In the genomic region with DNA sequence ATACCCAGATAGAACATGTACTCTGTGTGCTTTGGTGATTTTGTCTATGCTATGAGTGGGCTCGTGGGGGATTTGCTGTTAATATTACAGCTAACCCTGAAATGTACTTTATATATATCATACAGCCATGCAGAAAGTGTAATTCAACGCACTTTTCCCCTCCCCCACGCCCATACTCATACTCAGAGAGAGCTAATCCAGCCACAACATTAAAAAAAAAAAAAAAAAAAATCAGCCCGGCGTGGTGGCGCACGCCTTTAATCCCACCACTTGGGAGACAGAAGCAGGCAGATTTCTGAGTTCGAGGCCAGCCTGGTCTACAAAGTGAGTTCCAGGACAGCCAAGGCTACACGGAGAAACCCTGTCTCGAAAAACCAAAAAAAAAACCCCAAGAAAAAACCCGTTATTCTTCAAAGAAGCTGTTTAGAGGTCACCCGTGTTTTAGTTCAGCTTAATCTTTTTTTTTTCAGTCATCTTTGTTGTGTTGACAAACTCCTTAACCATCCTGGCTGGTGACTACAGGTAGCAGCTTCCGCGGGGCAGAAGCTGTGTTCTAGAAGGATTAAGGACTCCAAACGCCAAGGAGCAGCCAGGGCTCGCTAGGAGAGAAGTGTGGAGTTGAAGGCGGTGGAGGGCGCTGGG, we compare ENCODE assay signal across 8 mouse cellular contexts. TPM values are rescaled to one million over a fixed set of nuclear protein-coding genes. Genes with fewer than 3 reads are reported as not detected.
DNase-seq lines count a peak whose midpoint lies in the region; ATAC-seq and TF ChIP-seq lines count a peak whose summit lies in the region.

No protein-coding gene starts in this region.

- no peaks in the 10 kb centered on the region for H3K9me3 ChIP-seq in kidney, embryonic 14.5 days (ENCODE audit: control insufficient read depth, low read length)
- no peaks in the 10 kb centered on the region for H3K9me3 ChIP-seq in hindbrain, embryonic 13.5 days
- H3K9me3 ChIP-seq in midbrain, embryonic 12.5 days, result no peaks in the 10 kb centered on the region

- H3K4me1 ChIP-seq in kidney, embryonic 14.5 days (ENCODE audit: control insufficient read depth, insufficient read depth, low read length), result peaks cover 3% of the 10 kb centered on the region; the same call in 1 of the 2 replicates
- H3K4me1 ChIP-seq in bone marrow macrophage, adult 2 months (ENCODE audit: control insufficient read depth, insufficient read depth, low read length), result peaks cover 23% of the 10 kb centered on the region
- H3K4me1 ChIP-seq in hindbrain, embryonic 13.5 days (replicated peaks), result peaks cover 16% of the 10 kb centered on the region
- peaks cover 10% of the 10 kb centered on the region; the same call in 1 of the 2 replicates for H3K4me1 ChIP-seq in midbrain, embryonic 12.5 days

- peak overlapping the region; percentile 56 for H3K4me3 ChIP-seq in kidney, embryonic 14.5 days (ENCODE audit: low read length)
- peak overlapping the region; percentile 71 for H3K4me3 ChIP-seq in bone marrow macrophage, adult 2 months (ENCODE audit: insufficient read depth, low read length)
- peak overlapping the region; percentile 68 for H3K4me3 ChIP-seq in hindbrain, embryonic 13.5 days
- H3K4me3 ChIP-seq in midbrain, embryonic 12.5 days, result peak overlapping the region; percentile 56

- WGBS in kidney, embryonic 14.5 days, result 39% methylated on average over 18 of the region's 18 CpGs
- WGBS in hindbrain, embryonic 13.5 days, result 44% methylated on average over 18 of the region's 18 CpGs
- WGBS in midbrain, embryonic 12.5 days, result 37% methylated on average over 18 of the region's 18 CpGs

- ATAC-seq in kidney, embryonic 14.5 days (ENCODE audit: low FRiP score, low TSS enrichment), result no peak
- ATAC-seq in hindbrain, embryonic 13.5 days (ENCODE audit: low FRiP score), result no peak
- no peak for ATAC-seq in midbrain, embryonic 12.5 days (ENCODE audit: low FRiP score, low read depth)

- no peak for TF ChIP-seq POLR2A in bone marrow macrophage, adult 2 months (IDR thresholded peaks at IDR 0.05; ENCODE audit: borderline replicate concordance, low read depth, low read length)

- peaks cover 22% of the 10 kb centered on the region for H3K27me3 ChIP-seq in kidney, embryonic 14.5 days (ENCODE audit: control insufficient read depth, insufficient read depth, low read length)
- peaks cover 39% of the 10 kb centered on the region for H3K27me3 ChIP-seq in hindbrain, embryonic 13.5 days
- peaks cover 58% of the 10 kb centered on the region for H3K27me3 ChIP-seq in midbrain, embryonic 12.5 days

- peak overlapping the region; percentile 51 for H3K9ac ChIP-seq in kidney, embryonic 14.5 days (ENCODE audit: low read depth, low read length)
- H3K9ac ChIP-seq in hindbrain, embryonic 13.5 days, result peak overlapping the region; percentile 71
- peak overlapping the region; percentile 63 for H3K9ac ChIP-seq in midbrain, embryonic 12.5 days (replicated peaks)

- DNase-seq in kidney, adult 8-10 months, result no peak
- no peak for DNase-seq in adrenal gland, postnatal 14 days
- DNase-seq in thymus, postnatal 36 days, result no peak
- no peak for DNase-seq in kidney, adult 9 months

- no peak for TF ChIP-seq CTCF in bone marrow macrophage, adult 2 months (IDR thresholded peaks at IDR 0.05; ENCODE audit: low read depth, low read length)

- no peak overlapping the region for H3K27ac ChIP-seq in kidney, embryonic 14.5 days (ENCODE audit: low read depth, low read length)
- no peak overlapping the region for H3K27ac ChIP-seq in bone marrow macrophage, adult 2 months (ENCODE audit: insufficient read depth, low read depth, low read length)
- no peak overlapping the region for H3K27ac ChIP-seq in hindbrain, embryonic 13.5 days
- H3K27ac ChIP-seq in midbrain, embryonic 12.5 days (replicated peaks), result no peak overlapping the region

- peak overlapping the region; percentile 99 for H3K4me2 ChIP-seq in kidney, embryonic 14.5 days (replicated peaks; ENCODE audit: low read depth, low read length)
- H3K4me2 ChIP-seq in hindbrain, embryonic 13.5 days, result peak overlapping the region; percentile 99
- peak overlapping the region; percentile 99 for H3K4me2 ChIP-seq in midbrain, embryonic 12.5 days (replicated peaks)

- H3K36me3 ChIP-seq in kidney, embryonic 14.5 days (ENCODE audit: control insufficient read depth, insufficient read depth, low read length), result no peaks in the 10 kb centered on the region
- no peaks in the 10 kb centered on the region for H3K36me3 ChIP-seq in hindbrain, embryonic 13.5 days
- no peaks in the 10 kb centered on the region for H3K36me3 ChIP-seq in midbrain, embryonic 12.5 days

RNA-seq across cellular contexts. Expression of gene Adora2b, which starts 0.9 kb away (rescaled TPM):
- 0.97 and 2.0 TPM in 2 replicates for polyA plus RNA-seq in kidney, embryonic 14.5 days (2014; fragmentation: Nextera tagmentation; extraction: Ambion mirVana)
- polyA plus RNA-seq in bone marrow macrophage, adult 2 months (2012; ENCODE audit: insufficient read depth, insufficient read length, missing spikeins), result 1.4 and 2.3 TPM in 2 replicates
- 3.8 and 5.4 TPM in 2 replicates for polyA plus RNA-seq in hindbrain, embryonic 13.5 days (2015; fragmentation: Nextera tagmentation; extraction: Ambion mirVana)
- polyA plus RNA-seq in midbrain, embryonic 12.5 days (2016; fragmentation: Nextera tagmentation; extraction: Ambion mirVana), result 3.5 and 3.7 TPM in 2 replicates
- total RNA-seq in adrenal gland, postnatal 14 days (2021), result 0.22 TPM in 1 of 2 replicates, not detected in the other

RNA-seq across cellular contexts. Expression of gene Zswim7, which starts 33.3 kb away (rescaled TPM):
- polyA plus RNA-seq in kidney, embryonic 14.5 days (2014; fragmentation: Nextera tagmentation; extraction: Ambion mirVana), result 24.0 and 30.5 TPM in 2 replicates
- 3.8 and 6.9 TPM in 2 replicates for polyA plus RNA-seq in bone marrow macrophage, adult 2 months (2012; ENCODE audit: insufficient read depth, insufficient read length, missing spikeins)
- 16.1 and 16.4 TPM in 2 replicates for polyA plus RNA-seq in hindbrain, embryonic 13.5 days (2015; fragmentation: Nextera tagmentation; extraction: Ambion mirVana)
- polyA plus RNA-seq in midbrain, embryonic 12.5 days (2016; fragmentation: Nextera tagmentation; extraction: Ambion mirVana), result 10.9 and 12.4 TPM in 2 replicates
- 17.6 and 20.1 TPM in 2 replicates for total RNA-seq in adrenal gland, postnatal 14 days (2021)

RNA-seq across cellular contexts. Expression of gene Ttc19, which starts 33.4 kb away (rescaled TPM):
- 18.4 and 19.6 TPM in 2 replicates for polyA plus RNA-seq in kidney, embryonic 14.5 days (2014; fragmentation: Nextera tagmentation; extraction: Ambion mirVana)
- polyA plus RNA-seq in bone marrow macrophage, adult 2 months (2012; ENCODE audit: insufficient read depth, insufficient read length, missing spikeins), result 5.7 and 6.7 TPM in 2 replicates
- polyA plus RNA-seq in hindbrain, embryonic 13.5 days (2015; fragmentation: Nextera tagmentation; extraction: Ambion mirVana), result 37.5 and 40.2 TPM in 2 replicates
- polyA plus RNA-seq in midbrain, embryonic 12.5 days (2016; fragmentation: Nextera tagmentation; extraction: Ambion mirVana), result 31.3 and 33.0 TPM in 2 replicates
- total RNA-seq in adrenal gland, postnatal 14 days (2021), result 31.1 and 31.5 TPM in 2 replicates
